Mouse (Mus musculus) heart, postnatal 36 days (tissue): Measurements from ENCODE around the gene Acot7. TPM values are rescaled to one million over a fixed set of nuclear protein-coding genes. Genes with fewer than 3 reads are reported as not detected.
A peak's percentile ranks its signal among the peaks of the same experiment; 100 is the strongest.

Source experiments
- DNase-seq, 2 experiments: peaks; one replicate each; pipeline ENCODE4 v3.0.0; 2021 to 2022
- intact Hi-C: fragments of 180-260 bp; cut with DNase I; formaldehyde crosslinking; loops from one replicate; pipeline ENCODE4 v1.15.1; 2025
- total RNA-seq, 2 experiments: library from RNA; stranded (reverse); gene quantifications; 2 replicates each; pipeline ENCODE4 v1.2.3; 2021

Gene Acot7
- total RNA-seq, 2 experiments from 2014 or later = 58.7 to 59.1 TPM

DNA sequence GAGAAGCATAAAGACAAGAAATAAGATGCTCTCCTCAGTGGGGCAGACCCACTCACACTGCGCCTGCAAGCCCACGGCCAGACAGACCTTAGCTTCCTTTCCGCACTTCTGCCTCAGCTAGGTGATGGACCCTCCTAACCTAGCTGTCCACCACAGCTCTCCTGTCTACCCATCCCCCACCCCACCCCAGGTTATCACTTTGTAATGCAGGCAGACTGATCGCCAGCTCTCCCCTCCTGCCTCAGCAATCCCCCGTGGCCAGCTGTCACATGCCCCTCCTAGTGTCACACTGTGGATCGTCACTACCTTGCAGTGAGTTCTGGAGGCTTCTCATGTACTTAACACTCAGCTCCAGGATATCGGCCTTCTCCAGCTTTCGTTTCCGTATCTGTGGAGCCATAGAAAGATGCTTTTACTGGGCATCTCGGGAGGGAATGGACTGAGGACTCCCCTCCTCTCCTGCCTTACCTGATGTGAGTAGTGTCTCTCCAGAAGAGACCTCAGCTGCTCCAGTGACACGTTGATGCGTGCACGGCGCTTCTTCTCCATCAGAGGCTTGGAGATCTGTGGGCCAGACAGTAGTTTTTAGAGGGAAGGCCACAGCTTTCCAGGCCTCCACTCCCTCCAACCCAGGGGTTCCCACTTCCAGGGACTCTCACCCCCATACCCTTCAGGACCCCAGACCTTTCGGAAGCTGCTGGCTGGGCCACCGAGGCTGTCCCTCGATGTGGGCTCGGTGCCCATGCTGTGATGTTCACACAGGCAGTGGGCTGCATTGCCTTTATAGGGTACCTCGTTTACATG lies 109.6 kb downstream of the Acot7 start:
- DNase-seq = no peak
- intact Hi-C loops = no loop called here

GRCm38 (mm10) chr4:152288398-152288945 lies 110.5 kb downstream of the Acot7 start:
- DNase-seq = no peak
- intact Hi-C loops = no loop called here

- no peak for DNase-seq
- intact Hi-C loops = no loop called here
Observed at GRCm38 (mm10) chr4:152290385-152290784, 112.5 kb downstream of the Acot7 start.

DNA sequence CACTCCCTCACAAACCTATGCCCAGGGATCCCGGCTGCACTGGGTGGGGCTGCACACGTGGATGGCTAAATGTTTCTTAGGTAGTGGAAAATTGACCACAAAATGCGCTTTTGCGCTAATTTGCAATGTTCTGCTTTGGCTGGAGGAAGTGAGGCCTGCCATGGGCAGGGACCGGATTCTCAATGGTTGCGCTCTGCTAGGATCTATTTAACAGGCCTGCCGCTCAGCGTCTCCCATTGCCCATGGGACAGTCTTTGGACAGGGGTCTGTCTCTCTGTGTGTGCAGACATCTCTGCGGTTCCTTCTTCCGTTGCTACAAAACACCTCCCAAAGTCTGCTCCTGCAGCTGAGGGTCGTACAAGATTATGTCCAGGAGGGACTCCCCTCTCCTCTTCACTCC lies 113.1 kb downstream of the Acot7 start:
- DNase-seq = no peak
- intact Hi-C loops = no loop called here

GRCm38 (mm10) chr4:152291562-152291961 lies 113.6 kb downstream of the Acot7 start, which contains the start of gene Hes3:
Hes3 (minus strand) TSS chr4:152291662.
- intact Hi-C loops = no loop called here
- DNase-seq = no peak

- intact Hi-C loops = no loop called here
- DNase-seq = no peak
Observed at GRCm38 (mm10) chr4:152292102-152292765, 114.3 kb downstream of the Acot7 start.

- no peak for DNase-seq
- intact Hi-C loops = no loop called here
Observed at GRCm38 (mm10) chr4:152294188-152294929, 116.4 kb downstream of the Acot7 start.

DNA sequence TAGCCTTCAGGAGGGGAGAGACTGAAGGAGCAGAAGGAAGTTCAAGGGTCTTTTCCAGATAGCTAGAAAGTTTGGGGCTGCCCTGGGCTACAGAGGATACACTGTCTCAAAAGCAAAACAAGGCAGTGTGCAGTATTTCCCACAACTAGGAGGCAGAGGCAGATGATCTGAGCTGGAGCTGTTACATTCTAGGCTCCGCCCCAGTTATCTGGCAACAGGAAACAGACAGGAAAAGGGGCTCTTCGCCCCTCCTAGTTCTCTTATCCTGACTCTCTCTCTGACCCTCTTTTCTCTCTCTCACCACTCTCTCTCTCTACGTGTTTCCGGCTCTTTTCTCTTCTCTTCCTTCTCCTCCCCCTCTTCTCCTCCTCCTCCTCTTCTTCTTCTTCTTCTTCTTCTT lies 118.0 kb downstream of the Acot7 start:
- intact Hi-C loops = no loop called here
- no peak for DNase-seq

DNA sequence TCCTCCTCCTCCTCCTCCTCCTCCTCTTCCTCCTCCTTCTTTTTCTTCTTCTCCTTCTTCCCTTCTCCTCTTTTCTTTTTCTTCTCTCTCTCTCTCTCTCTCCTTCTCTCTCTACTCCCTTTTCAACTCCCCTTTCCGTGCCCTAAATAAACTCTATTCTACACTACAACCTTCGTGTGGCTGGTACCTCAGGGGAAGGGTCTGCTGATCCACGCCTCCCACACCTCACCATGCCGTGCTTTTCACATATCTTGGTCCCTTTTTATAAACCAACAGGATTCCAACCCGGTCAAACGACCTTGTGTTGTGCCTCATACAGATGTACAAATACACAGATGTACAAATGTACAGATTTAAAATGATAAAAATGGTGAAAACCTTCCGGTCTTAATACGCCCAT lies 118.4 kb downstream of the Acot7 start:
- intact Hi-C loops = no loop called here
- no peak for DNase-seq

GRCm38 (mm10) chr4:152296874-152297861 lies 119.2 kb downstream of the Acot7 start, which contains the start of gene Icmt:
Icmt (plus strand) TSS chr4:152297227.
- DNase-seq = peak; percentile 99 to 100
- intact Hi-C loops = no loop called here

DNA sequence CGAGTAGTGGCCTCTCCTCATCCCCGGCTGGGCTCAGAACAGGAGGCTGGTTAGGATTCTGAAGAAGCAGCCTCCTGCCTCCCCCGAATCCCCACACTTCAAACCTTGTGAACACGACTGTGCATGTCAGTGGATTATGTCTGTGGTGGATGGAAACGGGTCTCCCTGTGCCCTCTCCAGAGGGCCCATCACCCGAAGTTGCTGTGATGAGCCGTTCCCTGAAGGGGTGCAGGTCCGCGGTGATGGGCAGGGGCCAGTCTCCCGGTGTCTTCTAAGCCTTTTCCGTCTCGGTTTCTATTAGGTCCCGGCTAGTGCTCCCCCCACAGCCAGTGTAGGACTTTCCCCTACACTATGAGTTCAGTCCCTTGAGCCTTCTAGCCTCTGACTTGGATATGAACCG lies 120.9 kb downstream of the Acot7 start:
- no peak for DNase-seq
- intact Hi-C loops = loop anchor here (2.0 kb wide), 1 partner anchor 26 kb away; the partner anchor contains the start of gene Rpl22

DNA sequence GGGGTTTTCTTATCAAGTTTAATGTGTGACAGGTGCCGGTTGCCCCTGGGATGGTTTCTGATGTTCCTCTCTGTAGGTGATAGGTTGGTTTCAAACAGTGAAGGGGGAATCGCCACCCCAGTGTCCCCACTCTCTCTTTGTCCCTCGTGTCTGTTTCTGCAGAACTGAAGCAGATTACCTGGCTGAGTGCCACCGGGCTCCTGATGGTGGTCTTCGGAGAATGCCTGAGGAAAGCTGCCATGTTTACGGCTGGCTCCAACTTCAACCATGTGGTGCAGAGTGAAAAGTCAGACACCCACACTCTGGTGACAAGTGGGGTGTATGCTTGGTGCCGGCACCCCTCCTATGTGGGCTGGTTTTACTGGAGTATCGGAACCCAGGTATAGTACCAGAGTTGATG lies 122.4 kb downstream of the Acot7 start:
- no peak for DNase-seq
- intact Hi-C loops = no loop called here

DNA sequence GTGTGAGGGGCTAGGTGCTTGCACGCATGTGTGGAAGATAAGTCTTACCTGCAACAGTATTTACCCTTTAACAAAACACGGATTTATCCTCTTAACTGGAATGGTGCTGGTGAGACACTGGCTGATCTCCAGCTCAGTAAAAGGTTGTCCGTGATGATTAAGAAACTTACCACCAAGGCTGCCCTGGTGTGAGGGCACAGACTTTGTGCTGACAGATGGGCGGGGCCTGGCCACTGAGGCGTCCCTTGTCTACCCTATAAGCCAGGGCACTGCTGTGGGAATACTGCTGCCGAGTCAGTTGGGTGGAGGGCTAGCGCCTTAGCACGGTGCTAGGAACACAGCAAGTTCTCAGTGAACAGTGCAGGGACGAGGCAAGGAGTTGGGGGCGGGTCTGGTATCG lies 124.1 kb downstream of the Acot7 start:
- DNase-seq = no peak
- intact Hi-C loops = no loop called here

DNA sequence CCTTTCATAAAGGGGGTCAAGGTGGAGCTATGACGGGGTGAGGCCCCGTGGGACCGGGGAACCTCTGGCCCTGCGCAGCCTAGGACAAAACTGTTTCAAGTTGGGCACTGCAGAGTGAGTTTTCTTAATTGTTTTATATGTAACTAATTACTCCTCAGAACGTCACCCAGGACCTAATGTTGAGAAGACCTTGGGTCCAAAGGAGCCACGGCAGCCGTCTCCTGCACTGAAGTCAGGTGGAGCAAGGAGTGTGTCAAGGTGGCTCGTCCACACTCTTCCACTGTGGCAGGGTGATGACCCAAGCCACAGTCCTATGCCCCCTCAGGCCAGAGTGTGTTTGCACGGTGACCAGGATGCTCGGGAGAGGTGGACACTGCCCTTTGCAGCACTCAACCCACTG lies 125.2 kb downstream of the Acot7 start:
- DNase-seq = no peak
- intact Hi-C loops = no loop called here

DNA sequence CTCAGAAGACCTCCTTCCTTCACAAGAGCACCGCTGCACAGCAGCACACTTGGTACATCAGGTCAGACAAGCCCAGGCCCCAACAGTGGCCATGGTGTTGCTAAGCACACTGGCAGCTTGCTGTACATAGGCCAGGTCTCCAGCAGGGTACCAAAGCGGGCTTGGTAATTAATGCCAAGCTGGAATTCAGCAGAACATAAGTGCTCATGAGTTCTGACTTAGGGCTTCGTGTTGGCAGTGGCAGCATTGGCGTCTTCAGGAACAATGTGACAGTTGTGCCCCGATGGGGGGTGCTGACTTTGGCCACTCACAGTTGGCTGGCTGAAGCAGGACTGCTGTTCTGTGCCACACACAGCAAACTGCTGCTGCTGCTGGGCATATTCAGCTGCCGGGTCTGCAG lies 126.8 kb downstream of the Acot7 start:
- intact Hi-C loops = no loop called here
- no peak for DNase-seq

GRCm38 (mm10) chr4:152305991-152306390 lies 128.1 kb downstream of the Acot7 start:
- intact Hi-C loops = no loop called here
- no peak for DNase-seq

- intact Hi-C loops = no loop called here
- DNase-seq = no peak
Observed at GRCm38 (mm10) chr4:152307542-152307941, 129.6 kb downstream of the Acot7 start.

DNA sequence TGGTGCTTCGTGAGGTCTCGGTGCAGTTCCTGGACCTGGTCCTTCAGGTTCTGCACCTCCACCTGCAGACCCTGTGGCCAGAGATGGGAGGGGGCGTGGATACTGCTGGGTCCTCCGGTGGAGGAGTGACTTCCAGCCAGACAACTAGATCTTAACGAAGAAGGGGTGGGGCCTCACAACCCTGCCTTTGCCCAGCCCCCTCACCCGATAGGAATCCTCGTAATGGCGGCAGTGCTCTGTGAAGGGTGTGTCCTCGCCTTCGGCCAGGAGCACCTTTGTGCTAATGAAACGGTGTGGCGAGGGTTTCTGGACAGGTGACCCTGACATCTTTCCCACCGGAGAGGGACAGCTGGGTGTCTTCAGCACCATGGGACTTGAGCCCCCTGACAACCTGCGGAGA lies 134.3 kb downstream of the Acot7 start:
- intact Hi-C loops = no loop called here
- DNase-seq = no peak

GRCm38 (mm10) chr4:152313211-152313632 lies 135.3 kb downstream of the Acot7 start:
- DNase-seq = no peak
- intact Hi-C loops = no loop called here

DNA sequence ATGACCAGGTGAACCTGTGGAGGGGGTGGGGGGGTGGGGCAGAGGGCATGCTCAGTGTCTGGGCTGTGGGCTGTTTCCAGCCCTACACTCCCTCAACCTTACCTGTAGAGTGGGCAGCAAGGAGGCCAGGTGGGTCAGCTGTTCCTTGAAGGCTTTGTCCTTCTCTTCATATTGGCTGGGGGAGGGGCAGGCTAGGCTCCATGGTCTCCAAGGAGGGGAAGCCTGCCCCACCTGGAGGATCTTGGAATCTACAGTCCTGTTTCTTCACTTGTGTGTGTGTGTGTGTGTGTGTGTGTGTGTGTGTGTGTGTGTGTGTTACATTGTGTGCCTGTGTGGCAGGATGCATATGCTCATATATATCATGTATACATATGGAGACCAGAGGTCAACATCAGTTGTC lies 136.0 kb downstream of the Acot7 start:
- DNase-seq = no peak

More for the DNA sequence above, 136.0 kb downstream of the Acot7 start:
- intact Hi-C loops = no loop called here
